Mouse (Mus musculus) forebrain, embryonic 12.5 days (tissue): ENCODE measurements around the gene Aicda. TPM values are rescaled to one million over a fixed set of nuclear protein-coding genes. Genes with fewer than 3 reads are reported as not detected.
"Not testable (repeated sequence)": the region's sequence is repeated elsewhere in the genome, so short reads cannot be mapped to it uniquely, and the experiment has no call there.

Experiments used
- ATAC-seq: fragments of 200-750 bp; cut with Nextera tagmentation; 2 replicates; pipeline ENCODE4 v1.8.0; 2017; ENCODE audit warnings: moderate TSS enrichment; ENCODE audit not compliant: low FRiP score
- H3K27ac ChIP-seq: fragments of 300-500 bp; sonication (generic); 2 replicates; pipeline ENCODE4 v1.5.1; 2016; ENCODE audit warnings: mild to moderate bottlenecking
- H3K27me3 ChIP-seq: fragments of 300-500 bp; sonication (generic); 2 replicates; pipeline ENCODE4 v1.6.1; 2016; ENCODE audit warnings: mild to moderate bottlenecking
- H3K36me3 ChIP-seq: fragments of 300-500 bp; sonication (generic); replicated peaks from 2 replicates; pipeline ENCODE4 v1.6.1; 2016; ENCODE audit warnings: mild to moderate bottlenecking
- H3K4me1 ChIP-seq: fragments of 300-500 bp; sonication (generic); 2 replicates; pipeline ENCODE4 v1.6.1; 2016
- H3K4me2 ChIP-seq: fragments of 300-500 bp; sonication (generic); 2 replicates; pipeline ENCODE4 v1.6.1; 2016; ENCODE audit warnings: mild to moderate bottlenecking, moderate library complexity
- H3K4me3 ChIP-seq: fragments of 300-500 bp; sonication (generic); replicated peaks from 2 replicates; pipeline ENCODE4 v1.5.1; 2016; ENCODE audit warnings: mild to moderate bottlenecking
- H3K9ac ChIP-seq: fragments of 300-500 bp; sonication (generic); 2 replicates; pipeline ENCODE4 v1.6.1; 2016; ENCODE audit warnings: mild to moderate bottlenecking
- H3K9me3 ChIP-seq: fragments of 300-500 bp; sonication (generic); 2 replicates; pipeline ENCODE4 v1.6.1; 2016
- WGBS: fragments of 180-500 bp; shearing (Covaris S2); methylation state at CpG from one replicate; pipeline ENCODE4 v1.1.7; 2016; 5-methylcytosine and 5-hydroxymethylcytosine counted together
- polyA plus RNA-seq: library from polyadenylated mRNA; unstranded; fragments of >200 nt; fragmentation: Nextera tagmentation; extraction: Ambion mirVana; gene quantifications from 2 replicates; pipeline ENCODE4 v1.2.1, GENCODE M21; 2016

Gene Aicda
- polyA plus RNA-seq, 1 experiment from 2014 or later, result not detected

- H3K4me2 ChIP-seq, result peak overlapping the region; percentile 45
- H3K27ac ChIP-seq, result no peak overlapping the region
- H3K36me3 ChIP-seq, result no peaks in the 10 kb centered on the region
- H3K4me3 ChIP-seq, result peak overlapping the region; percentile 21
- no peaks in the 10 kb centered on the region for H3K9me3 ChIP-seq
- ATAC-seq, result peak; percentile 33
- H3K4me1 ChIP-seq, result peaks cover 7% of the 10 kb centered on the region; the same call in 1 of the 2 replicates
- 0 out of 2 replicates have a peak, but pooled peaks cover 5% of the 10 kb centered on the region for H3K27me3 ChIP-seq
- WGBS, result 11% methylated on average over 17 of the region's 17 CpGs
- H3K9ac ChIP-seq, result no peak overlapping the region
Measured at GRCm38 (mm10) chr6:122560427-122560826, 6.8 kb downstream of the Aicda start.

GRCm38 (mm10) chr6:122561005-122561404 lies 7.4 kb downstream of the Aicda start:
- Histone ChIP-seq H3K9ac (no peak overlapping the region), H3K9me3 (no peaks in the 10 kb centered on the region), H3K4me2 (no peak overlapping the region), H3K27me3 (0 out of 2 replicates have a peak, but pooled peaks cover 5% of the 10 kb centered on the region), H3K4me3 (no peak overlapping the region), H3K27ac (no peak overlapping the region), H3K4me1 (peaks cover 7% of the 10 kb centered on the region; the same call in 1 of the 2 replicates), H3K36me3 (no peaks in the 10 kb centered on the region)
- WGBS, result 86% methylated on average over 20 of the region's 20 CpGs
- peak; percentile 24 for ATAC-seq

- peak; percentile 62 for ATAC-seq
- Histone ChIP-seq H3K4me2 (peak overlapping the region; percentile 38), H3K27me3 (0 out of 2 replicates have a peak, but pooled peaks cover 5% of the 10 kb centered on the region), H3K36me3 (no peaks in the 10 kb centered on the region), H3K9me3 (no peaks in the 10 kb centered on the region), H3K4me1 (peaks cover 4% of the 10 kb centered on the region; the same call in 1 of the 2 replicates), H3K4me3 (no peak overlapping the region), H3K9ac (no peak overlapping the region), H3K27ac (no peak overlapping the region)
- 3% methylated on average over 6 of the region's 6 CpGs for WGBS
Measured at GRCm38 (mm10) chr6:122562463-122562862, 8.9 kb downstream of the Aicda start.

- H3K9ac ChIP-seq, result no peak overlapping the region
- H3K27me3 ChIP-seq, result 0 out of 2 replicates have a peak, but pooled peaks cover 5% of the 10 kb centered on the region
- no peak for ATAC-seq
- 94% methylated on average over 9 of the region's 9 CpGs for WGBS
- H3K4me3 ChIP-seq, result no peak overlapping the region
- H3K4me1 ChIP-seq, result peaks cover 2% of the 10 kb centered on the region; the same call in 1 of the 2 replicates
- H3K4me2 ChIP-seq, result no peak overlapping the region
- no peaks in the 10 kb centered on the region for H3K9me3 ChIP-seq
- H3K36me3 ChIP-seq, result no peaks in the 10 kb centered on the region
- no peak overlapping the region for H3K27ac ChIP-seq
Measured at GRCm38 (mm10) chr6:122565070-122565784, 11.6 kb downstream of the Aicda start.

- Histone ChIP-seq H3K36me3 (no peaks in the 10 kb centered on the region), H3K9me3 (no peaks in the 10 kb centered on the region), H3K4me3 (no peak overlapping the region), H3K4me2 (no peak overlapping the region), H3K27ac (no peak overlapping the region), H3K4me1 (no peaks in the 10 kb centered on the region), H3K9ac (no peak overlapping the region), H3K27me3 (no peaks in the 10 kb centered on the region)
- no peak for ATAC-seq
- WGBS, result 70% methylated on average over 5 of the region's 5 CpGs
Measured at GRCm38 (mm10) chr6:122569113-122569512, 15.5 kb downstream of the Aicda start.

- peak; percentile 46; the same call in 1 of the 2 replicates for ATAC-seq
Measured at GRCm38 (mm10) chr6:122569762-122570161, 16.2 kb downstream of the Aicda start.

GRCm38 (mm10) chr6:122570695-122571616 lies 17.4 kb downstream of the Aicda start:
- H3K4me2 ChIP-seq, result no peak overlapping the region
- no peaks in the 10 kb centered on the region for H3K9me3 ChIP-seq
- H3K27ac ChIP-seq, result no peak overlapping the region
- WGBS, result 78% methylated on average over 8 of the region's 8 CpGs
- no peak overlapping the region for H3K9ac ChIP-seq
- ATAC-seq, result no peak
- H3K4me1 ChIP-seq, result no peaks in the 10 kb centered on the region
- H3K36me3 ChIP-seq, result no peaks in the 10 kb centered on the region
- no peak overlapping the region for H3K4me3 ChIP-seq
- no peaks in the 10 kb centered on the region for H3K27me3 ChIP-seq

More at GRCm38 (mm10) chr6:122569762-122570161, 16.2 kb downstream of the Aicda start:
- Histone ChIP-seq H3K4me3 (no peak overlapping the region), H3K9ac (no peak overlapping the region), H3K9me3 (no peaks in the 10 kb centered on the region), H3K27ac (no peak overlapping the region), H3K4me1 (no peaks in the 10 kb centered on the region), H3K27me3 (no peaks in the 10 kb centered on the region), H3K36me3 (no peaks in the 10 kb centered on the region), H3K4me2 (no peak overlapping the region)
- 73% methylated on average over 1 of the region's 1 CpGs for WGBS

- 90% methylated on average over 3 of the region's 3 CpGs for WGBS
- Histone ChIP-seq H3K9me3 (no peaks in the 10 kb centered on the region), H3K36me3 (no peaks in the 10 kb centered on the region), H3K4me1 (no peaks in the 10 kb centered on the region), H3K27me3 (no peaks in the 10 kb centered on the region), H3K4me2 (no peak overlapping the region), H3K27ac (no peak overlapping the region), H3K4me3 (no peak overlapping the region), H3K9ac (no peak overlapping the region)
- no peak for ATAC-seq
Measured at GRCm38 (mm10) chr6:122571617-122571959, 18.0 kb downstream of the Aicda start.

- not testable (repeated sequence) for H3K4me1 ChIP-seq, ATAC-seq, H3K9me3 ChIP-seq, H3K4me3 ChIP-seq, H3K27me3 ChIP-seq, H3K27ac ChIP-seq, H3K36me3 ChIP-seq, H3K4me2 ChIP-seq, H3K9ac ChIP-seq
- WGBS, result 100% methylated on average over 1 of the region's 1 CpGs
Measured at GRCm38 (mm10) chr6:122575037-122575436, 21.4 kb downstream of the Aicda start.

GRCm38 (mm10) chr6:122577030-122577429 lies 23.4 kb downstream of the Aicda start:
- no peaks in the 10 kb centered on the region for H3K27me3 ChIP-seq

GRCm38 (mm10) chr6:122579086-122579485 lies 25.5 kb downstream of the Aicda start:
- Histone ChIP-seq H3K9ac (no peak overlapping the region), H3K9me3 (no peaks in the 10 kb centered on the region), H3K27ac (no peak overlapping the region), H3K4me1 (no peaks in the 10 kb centered on the region), H3K27me3 (no peaks in the 10 kb centered on the region), H3K4me2 (no peak overlapping the region), H3K36me3 (no peaks in the 10 kb centered on the region), H3K4me3 (no peak overlapping the region)
- no peak for ATAC-seq
- 78% methylated on average over 1 of the region's 1 CpGs for whole genome bisulfite sequencing

More at GRCm38 (mm10) chr6:122577030-122577429, 23.4 kb downstream of the Aicda start:
- Histone ChIP-seq H3K4me1 (no peaks in the 10 kb centered on the region), H3K9me3 (no peaks in the 10 kb centered on the region), H3K4me3 (no peak overlapping the region), H3K9ac (no peak overlapping the region), H3K36me3 (no peaks in the 10 kb centered on the region), H3K4me2 (no peak overlapping the region), H3K27ac (no peak overlapping the region)
- WGBS, result 89% methylated on average over 3 of the region's 3 CpGs
- no peak for ATAC-seq

- Histone ChIP-seq H3K27ac (no peak overlapping the region), H3K9ac (no peak overlapping the region), H3K27me3 (no peaks in the 10 kb centered on the region), H3K36me3 (no peaks in the 10 kb centered on the region), H3K4me1 (no peaks in the 10 kb centered on the region), H3K4me3 (no peak overlapping the region), H3K4me2 (no peak overlapping the region), H3K9me3 (no peaks in the 10 kb centered on the region)
- no peak for ATAC-seq
- 89% methylated on average over 13 of the region's 13 CpGs for WGBS
Measured at GRCm38 (mm10) chr6:122591027-122591758, 37.6 kb downstream of the Aicda start.
